Mouse (Mus musculus): ENCODE measurements around the gene Kifc1.

- TF ChIP-seq CTCF (IDR thresholded peaks at IDR 0.05; ENCODE audit: borderline replicate concordance, insufficient read depth, low read depth, low read length), result no peak
- TF ChIP-seq POLR2A (IDR thresholded peaks at IDR 0.05; ENCODE audit: borderline replicate concordance, insufficient read depth, low read length), result no peak
These were observed 10.5 kb upstream of the Kifc1 start for GRCm38 (mm10) chr17:33900989-33901314.

Measured in cerebellum, adult 2 months (tissue).